Mouse (Mus musculus) urinary bladder, postnatal 10 days (tissue): Measurements from ENCODE around the gene Mast1.
"Not testable (repeated sequence)": the region's sequence is repeated elsewhere in the genome, so short reads cannot be mapped to it uniquely, and the experiment has no call there.

Source experiments
- DNase-seq: peaks from one replicate; pipeline ENCODE4 v3.0.0; 2022; ENCODE audit warnings: low spot score

Gene Mast1

GRCm38 (mm10) chr8:84908421-84909161, 28.6 kb downstream of the Mast1 start, which contains the start of gene Dnase2a:
Dnase2a (plus strand) TSS chr8:84908560.
- peak; percentile 74 for DNase-seq

DNA sequence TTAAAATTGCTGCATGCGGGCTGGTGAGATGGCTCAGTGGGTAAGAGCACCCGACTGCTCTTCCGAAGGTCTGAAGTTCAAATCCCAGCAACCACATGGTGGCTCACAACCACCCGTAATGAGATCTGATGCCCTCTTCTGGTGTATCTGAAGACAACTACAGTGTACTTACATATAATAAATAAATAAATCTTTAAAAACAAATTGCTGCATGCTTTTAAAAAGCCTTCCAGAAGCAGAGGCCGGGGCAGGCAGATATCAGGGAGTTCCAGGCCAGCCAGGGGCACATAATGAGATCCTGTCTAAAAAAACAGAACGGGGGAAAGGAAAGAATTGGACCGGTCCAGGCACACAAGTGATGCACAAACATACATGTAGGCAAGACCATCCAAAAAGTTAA, 29.2 kb downstream of the Mast1 start:
- not testable (repeated sequence) for DNase-seq

DNA sequence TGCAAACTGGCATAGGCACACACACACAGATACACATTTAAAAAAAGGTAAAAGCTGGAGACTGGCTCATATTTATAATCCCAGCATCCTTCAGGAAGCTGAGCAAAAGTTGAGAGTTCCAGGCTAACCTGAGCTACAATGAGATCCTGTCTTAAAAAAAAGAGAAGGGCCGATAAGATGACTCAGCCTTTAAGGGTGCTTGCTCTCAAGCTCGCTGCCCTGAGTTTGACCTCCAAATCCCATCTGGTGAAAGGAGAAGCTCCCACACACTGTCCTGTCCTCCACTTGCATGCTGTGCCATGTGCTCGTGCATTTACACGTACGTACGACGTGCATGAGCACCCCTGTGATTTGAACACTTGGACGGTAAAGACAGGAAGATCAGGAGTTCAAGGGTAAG, 29.7 kb downstream of the Mast1 start:
- no peak for DNase-seq

GRCm38 (mm10) chr8:84907037-84907436, 30.1 kb downstream of the Mast1 start:
- no peak for DNase-seq

GRCm38 (mm10) chr8:84904351-84904750, 32.8 kb downstream of the Mast1 start:
- no peak for DNase-seq

- DNase-seq = peak; percentile 79
Observed at GRCm38 (mm10) chr8:84902920-84903661, 34.1 kb downstream of the Mast1 start.

DNA sequence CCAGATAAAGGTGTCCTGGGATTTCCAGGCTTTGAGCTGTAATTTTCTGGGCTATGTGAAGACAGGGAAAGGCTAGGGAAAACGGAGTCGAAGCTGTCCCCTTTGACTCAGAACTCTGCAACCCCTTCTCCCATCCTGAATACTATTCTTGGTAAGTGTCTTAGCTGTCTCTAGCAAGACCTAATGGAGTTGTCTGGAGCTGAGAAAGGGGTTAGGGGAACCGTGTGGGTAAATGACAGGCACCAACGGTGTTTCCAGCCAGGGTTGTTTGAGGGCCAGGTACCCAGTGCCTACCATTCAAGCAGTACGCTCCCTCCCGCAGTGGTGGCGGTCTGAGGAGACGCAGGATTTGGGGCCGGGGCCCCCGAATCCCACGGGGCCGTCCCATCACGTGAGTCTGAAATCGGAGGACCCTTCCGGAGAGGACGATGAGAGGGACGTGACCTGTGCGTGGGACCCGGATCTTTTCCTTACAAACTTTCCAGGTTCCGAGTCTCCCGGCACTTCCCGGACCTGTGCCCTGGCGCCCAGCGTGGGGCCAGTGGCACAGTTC, 34.7 kb downstream of the Mast1 start:
- no peak for DNase-seq

DNA sequence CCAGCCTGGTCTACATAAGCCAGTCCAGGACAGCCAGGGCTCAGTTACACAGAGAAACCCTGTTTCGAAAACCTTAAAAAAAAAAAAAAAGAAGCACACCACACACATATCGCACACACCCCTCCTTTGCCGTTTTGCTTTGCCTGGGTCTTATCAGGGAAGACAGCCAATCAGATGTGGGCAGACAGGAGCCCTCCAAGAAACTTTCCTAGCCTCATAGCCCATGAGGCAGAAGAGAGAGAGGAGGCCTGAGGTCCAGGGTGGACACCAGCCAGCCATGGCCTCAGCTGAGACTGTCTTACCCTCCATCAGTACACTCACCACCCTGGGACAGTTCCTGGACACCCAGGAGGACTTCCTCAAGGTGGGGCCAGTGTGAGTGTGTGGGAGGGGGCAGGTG, 35.4 kb downstream of the Mast1 start, which contains the start of gene Klf1:
TSS of gene Klf1 (plus strand) at position 177 of the 400 bp plus-strand sequence.
- DNase-seq = no peak

DNA sequence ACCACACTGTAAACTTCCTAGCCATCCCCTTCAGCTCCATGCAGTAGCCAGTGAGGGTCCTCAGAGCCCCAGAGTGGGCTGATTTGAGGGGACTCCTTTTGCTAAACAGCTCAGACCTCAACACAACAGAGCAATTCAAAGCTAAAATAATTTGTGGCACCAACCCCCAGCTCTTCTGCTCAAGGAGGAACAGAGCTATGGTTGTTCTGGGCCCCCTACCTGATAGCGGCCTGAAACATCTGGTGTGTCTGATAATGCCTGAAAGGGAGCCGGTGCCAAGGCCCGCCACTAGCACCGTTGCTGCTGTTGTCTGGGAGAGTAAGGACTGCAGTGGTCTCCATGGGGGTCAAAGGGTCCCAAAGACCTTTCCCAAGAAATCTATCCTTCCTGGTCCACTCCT, 36.1 kb downstream of the Mast1 start:
- DNase-seq = no peak

- DNase-seq = no peak
Observed at GRCm38 (mm10) chr8:84895963-84896362, 41.2 kb downstream of the Mast1 start.

GRCm38 (mm10) chr8:84893709-84894134, 43.4 kb downstream of the Mast1 start, which contains the start of gene Gcdh:
Gcdh (minus strand) TSS chr8:84893921.
- DNase-seq = peak; percentile 51

DNA sequence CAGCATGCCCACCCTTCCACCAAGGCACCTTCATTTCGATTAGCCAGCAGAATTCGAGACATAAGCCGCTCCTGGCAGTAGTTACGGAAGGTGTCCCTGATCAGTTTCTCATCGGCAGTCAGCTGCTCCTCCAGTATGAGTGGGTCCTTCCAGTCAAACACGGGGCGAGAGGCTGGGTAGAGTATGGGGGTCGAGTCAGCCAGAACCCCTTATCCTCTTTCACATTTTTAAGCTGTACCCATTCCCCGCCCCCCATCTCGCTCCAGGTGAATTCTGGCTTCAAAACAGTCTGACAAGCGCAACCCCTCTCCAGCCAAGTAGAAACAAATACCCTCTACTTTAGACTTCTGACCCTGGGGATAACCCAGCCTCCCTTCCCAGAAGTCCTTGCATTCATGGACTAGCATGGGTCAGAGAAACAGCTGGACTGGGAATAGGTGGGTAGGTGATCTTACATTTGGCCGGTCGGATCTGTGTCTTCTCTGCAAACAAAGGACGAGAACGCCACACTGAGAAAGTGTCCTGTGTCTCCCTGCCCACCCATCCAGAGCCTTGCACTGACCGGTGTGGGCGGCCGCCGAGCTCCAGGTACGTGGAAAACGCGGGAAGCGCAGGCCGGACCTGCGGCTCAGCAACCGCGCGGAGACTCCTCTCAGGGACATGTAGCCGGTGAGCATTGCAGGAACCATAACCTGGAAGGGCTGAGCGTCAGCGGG, 44.0 kb downstream of the Mast1 start:
- DNase-seq = no peak

- DNase-seq = no peak
Observed at GRCm38 (mm10) chr8:84889141-84889540, 48.0 kb downstream of the Mast1 start.

- DNase-seq = no peak
Observed at GRCm38 (mm10) chr8:84888280-84888679, 48.9 kb downstream of the Mast1 start.

- no peak for DNase-seq
Observed at GRCm38 (mm10) chr8:84884728-84885127, 52.4 kb downstream of the Mast1 start.

- no peak for DNase-seq
Observed at GRCm38 (mm10) chr8:84878915-84879314, 58.2 kb downstream of the Mast1 start.

- no peak for DNase-seq
Observed at GRCm38 (mm10) chr8:84877297-84878035, 59.7 kb downstream of the Mast1 start.

GRCm38 (mm10) chr8:84874339-84874738, 62.8 kb downstream of the Mast1 start:
- DNase-seq = no peak

DNA sequence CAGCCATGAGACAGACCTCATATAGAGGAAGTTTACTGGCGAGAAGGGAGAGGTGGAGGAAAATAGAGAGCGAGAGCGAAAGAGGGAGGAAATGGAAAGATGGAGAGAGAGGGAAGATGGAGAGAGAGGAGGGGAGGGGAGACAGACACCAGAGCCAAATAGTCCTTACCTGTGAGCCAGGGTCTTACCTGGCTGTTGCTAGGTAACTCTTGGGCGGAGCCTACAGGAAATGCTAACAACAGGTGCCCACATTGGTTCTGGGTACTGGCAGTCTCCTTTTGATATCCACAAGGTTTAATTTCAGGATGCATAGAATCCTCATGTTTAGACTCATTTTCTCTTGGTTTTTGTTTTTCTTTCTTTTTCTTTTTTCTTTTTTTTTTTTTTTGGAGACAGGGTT, 64.1 kb downstream of the Mast1 start:
- no peak for DNase-seq

GRCm38 (mm10) chr8:84872309-84872965, 64.7 kb downstream of the Mast1 start:
- DNase-seq = no peak
